Mouse (Mus musculus): ENCODE measurements at regions not wholly inside any gene's neighbourhood (a gene's known extent, or its start where the extent isn't known, plus 50 kb on each side); places are given as distances from the start of the nearest gene placed in this dataset.

GRCm38 (mm10) chr1:81746013-81746412 lies 486.9 kb upstream of the Gm9747 start:
- no peak for DNase-seq (ENCODE audit: inconsistent ontology term)

GRCm38 (mm10) chr1:81747025-81747424 lies 485.9 kb upstream of the Gm9747 start:
- DNase-seq (ENCODE audit: inconsistent ontology term): no peak

GRCm38 (mm10) chr1:81754067-81754466 lies 478.8 kb upstream of the Gm9747 start:
- no peak for DNase-seq (ENCODE audit: inconsistent ontology term)

GRCm38 (mm10) chr1:81755281-81755680 lies 477.6 kb upstream of the Gm9747 start:
- DNase-seq (ENCODE audit: inconsistent ontology term): no peak

GRCm38 (mm10) chr1:81755694-81756093 lies 477.2 kb upstream of the Gm9747 start:
- peak; percentile 30 for DNase-seq (ENCODE audit: inconsistent ontology term)

GRCm38 (mm10) chr1:81759919-81760318 lies 473.0 kb upstream of the Gm9747 start:
- DNase-seq (ENCODE audit: inconsistent ontology term): peak; percentile 69

- DNase-seq (ENCODE audit: inconsistent ontology term): no peak
Observed at GRCm38 (mm10) chr1:81771704-81772103, 461.2 kb upstream of the Gm9747 start.

- peak; percentile 44 for DNase-seq (ENCODE audit: inconsistent ontology term)
Observed at GRCm38 (mm10) chr1:81780583-81780982, 452.3 kb upstream of the Gm9747 start.

- DNase-seq (ENCODE audit: inconsistent ontology term): no peak
Observed at GRCm38 (mm10) chr1:81784305-81784704, 448.6 kb upstream of the Gm9747 start.

- DNase-seq (ENCODE audit: inconsistent ontology term): no peak
Observed at GRCm38 (mm10) chr1:81794771-81795170, 438.1 kb upstream of the Gm9747 start.

GRCm38 (mm10) chr1:81795399-81795798 lies 437.5 kb upstream of the Gm9747 start:
- DNase-seq (ENCODE audit: inconsistent ontology term): no peak

GRCm38 (mm10) chr1:81811591-81811990 lies 421.3 kb upstream of the Gm9747 start:
- DNase-seq (ENCODE audit: inconsistent ontology term): no peak

- no peak for DNase-seq (ENCODE audit: inconsistent ontology term)
Observed at GRCm38 (mm10) chr1:81818884-81819283, 414.0 kb upstream of the Gm9747 start.

- DNase-seq (ENCODE audit: inconsistent ontology term): no peak
Observed at GRCm38 (mm10) chr1:81841966-81842365, 390.9 kb upstream of the Gm9747 start.

GRCm38 (mm10) chr1:81850462-81851144 lies 382.3 kb upstream of the Gm9747 start:
- no peak for DNase-seq (ENCODE audit: inconsistent ontology term)

GRCm38 (mm10) chr1:81859464-81859863 lies 373.4 kb upstream of the Gm9747 start:
- peak; percentile 45 for DNase-seq (ENCODE audit: inconsistent ontology term)

- peak; percentile 2 for DNase-seq (ENCODE audit: inconsistent ontology term)
Observed at GRCm38 (mm10) chr1:81864571-81864970, 368.3 kb upstream of the Gm9747 start.

GRCm38 (mm10) chr1:81886940-81887531 lies 345.9 kb upstream of the Gm9747 start:
- DNase-seq (ENCODE audit: inconsistent ontology term): no peak

GRCm38 (mm10) chr1:81897241-81897640 lies 335.7 kb upstream of the Gm9747 start:
- DNase-seq (ENCODE audit: inconsistent ontology term): no peak

GRCm38 (mm10) chr1:81900843-81901242 lies 332.1 kb upstream of the Gm9747 start:
- no peak for DNase-seq (ENCODE audit: inconsistent ontology term)

- DNase-seq (ENCODE audit: inconsistent ontology term): no peak
Observed at GRCm38 (mm10) chr1:81904056-81904455, 328.9 kb upstream of the Gm9747 start.

GRCm38 (mm10) chr1:81912607-81913006 lies 320.3 kb upstream of the Gm9747 start:
- DNase-seq (ENCODE audit: inconsistent ontology term): peak; percentile 60

- DNase-seq (ENCODE audit: inconsistent ontology term): peak; percentile 86
Observed at GRCm38 (mm10) chr1:81913561-81913964, 319.3 kb upstream of the Gm9747 start.

- DNase-seq (ENCODE audit: inconsistent ontology term): no peak
Observed at GRCm38 (mm10) chr1:81916840-81917239, 316.1 kb upstream of the Gm9747 start.

Data from Muller cell, postnatal 12 days (primary cell).